Mouse (Mus musculus): ENCODE data around the gene Nrn1. TPM values are rescaled to one million over a fixed set of nuclear protein-coding genes. Genes with fewer than 3 reads are reported as not detected.

The Nrn1 gene
- polyA plus RNA-seq, 1 experiment from 2014 or later, result 0.31 TPM

DNA sequence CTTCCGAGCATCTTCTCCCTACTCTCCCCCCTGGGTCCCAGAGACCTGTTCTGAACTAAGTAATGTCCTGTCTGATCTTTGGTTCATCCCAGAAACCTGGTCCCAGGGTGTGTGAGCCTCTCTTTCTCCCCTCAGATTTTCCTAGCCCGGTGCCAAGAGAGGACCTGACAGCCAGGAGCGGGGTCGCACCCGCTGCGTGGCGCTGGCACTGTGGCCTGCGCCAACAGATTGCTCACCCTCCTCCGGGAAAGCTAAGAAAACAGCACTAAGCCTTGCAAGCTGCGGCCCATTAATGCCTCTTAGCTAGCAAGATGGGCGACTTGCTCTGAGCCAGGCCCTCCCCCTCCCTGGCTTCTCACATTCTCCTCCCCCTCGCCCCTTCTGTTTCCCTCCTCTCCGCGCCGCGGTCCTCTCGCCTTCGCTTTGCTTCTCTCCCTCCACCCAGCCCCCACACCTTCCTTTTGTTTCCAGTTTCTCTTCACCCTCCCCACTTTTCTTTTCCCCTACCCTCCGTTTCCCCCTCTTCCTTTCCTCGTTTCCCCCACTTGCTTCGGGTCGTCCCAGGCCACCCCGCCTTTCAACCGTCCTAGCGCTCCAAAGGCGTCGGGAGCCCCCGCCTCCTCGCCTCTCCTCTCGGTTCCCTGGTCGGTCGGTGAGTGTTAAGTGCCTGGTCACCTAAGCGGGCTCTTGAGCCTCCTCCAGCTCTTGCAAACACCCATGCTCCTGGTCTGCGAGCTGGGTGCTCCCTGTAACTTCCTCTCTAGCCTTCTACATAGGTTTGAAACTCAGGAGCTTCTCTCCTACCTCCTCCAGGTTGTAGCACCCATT, 7.8 kb downstream of the Nrn1 start:
- DNase-seq (ENCODE audit: low spot score) (peak; percentile 62), ATAC-seq (peak; percentile 55; the same call in 1 of the 2 replicates)
- Histone ChIP-seq H3K4me2 (replicated peaks; ENCODE audit: low read depth, low read length) (peak overlapping the region; percentile 41), H3K36me3 (ENCODE audit: insufficient read depth, low read length) (no peaks in the 10 kb centered on the region), H3K4me3 (ENCODE audit: low read depth, low read length) (peak overlapping the region; percentile 34), H3K27me3 (replicated peaks; ENCODE audit: insufficient read depth, low read length) (peaks cover 85% of the 10 kb centered on the region), H3K4me1 (ENCODE audit: insufficient read depth, low read depth, low read length) (peaks cover 13% of the 10 kb centered on the region; the same call in 1 of the 2 replicates), H3K9ac (replicated peaks; ENCODE audit: low read depth) (no peak overlapping the region), H3K9me3 (ENCODE audit: low read length) (no peaks in the 10 kb centered on the region), H3K27ac (ENCODE audit: low read length) (no peak overlapping the region)
- TF ChIP-seq CTCF (IDR thresholded peaks at IDR 0.05) (no peak), EP300 (IDR thresholded peaks at IDR 0.05) (no peak)
- whole genome bisulfite sequencing, result 1% methylated on average over 34 of the region's 34 CpGs

DNA sequence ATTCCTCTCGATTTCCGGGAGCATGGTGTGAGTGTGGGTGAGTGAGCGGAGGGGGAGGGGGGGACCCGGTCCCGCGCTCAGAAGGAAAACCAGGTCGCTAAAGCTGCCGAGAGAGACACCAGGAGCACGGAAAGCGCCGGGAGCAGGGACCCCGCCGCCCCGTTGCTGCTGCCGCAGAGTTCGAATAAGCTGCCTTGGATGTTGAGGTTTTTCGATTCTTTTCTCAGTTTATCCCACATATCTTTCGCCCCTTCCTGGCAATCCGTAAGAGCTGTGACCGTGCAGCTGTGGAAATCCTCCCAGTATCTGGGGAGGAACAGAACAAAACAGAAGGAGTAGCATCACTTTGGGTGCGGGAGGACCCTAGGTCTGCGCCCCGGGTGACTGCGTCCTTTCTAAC, 8.4 kb downstream of the Nrn1 start:
- Histone ChIP-seq H3K4me3 (ENCODE audit: low read depth, low read length) (peak overlapping the region; percentile 34; the same call in 1 of the 2 replicates), H3K9ac (replicated peaks; ENCODE audit: low read depth) (no peak overlapping the region), H3K27ac (ENCODE audit: low read length) (no peak overlapping the region), H3K27me3 (replicated peaks; ENCODE audit: insufficient read depth, low read length) (peaks cover 86% of the 10 kb centered on the region), H3K4me1 (ENCODE audit: insufficient read depth, low read depth, low read length) (0 out of 2 replicates have a peak, but pooled peaks cover 7% of the 10 kb centered on the region), H3K36me3 (ENCODE audit: insufficient read depth, low read length) (no peaks in the 10 kb centered on the region), H3K4me2 (replicated peaks; ENCODE audit: low read depth, low read length) (peak overlapping the region; percentile 41), H3K9me3 (ENCODE audit: low read length) (no peaks in the 10 kb centered on the region)
- WGBS, result under 1% methylated on average over 24 of the region's 24 CpGs
- ATAC-seq (no peak), DNase-seq (ENCODE audit: low spot score) (no peak)
- no peak for TF ChIP-seq CTCF (IDR thresholded peaks at IDR 0.05)
- no peak for TF ChIP-seq EP300 (IDR thresholded peaks at IDR 0.05)

GRCm38 (mm10) chr13:36725881-36726280, 9.1 kb downstream of the Nrn1 start:
- DNase-seq (ENCODE audit: low spot score) (no peak), ATAC-seq (no peak)
- Histone ChIP-seq H3K36me3 (ENCODE audit: insufficient read depth, low read length) (no peaks in the 10 kb centered on the region), H3K9ac (replicated peaks; ENCODE audit: low read depth) (no peak overlapping the region), H3K27me3 (replicated peaks; ENCODE audit: insufficient read depth, low read length) (peaks cover 86% of the 10 kb centered on the region), H3K9me3 (ENCODE audit: low read length) (no peaks in the 10 kb centered on the region), H3K4me2 (replicated peaks; ENCODE audit: low read depth, low read length) (no peak overlapping the region), H3K4me1 (ENCODE audit: insufficient read depth, low read depth, low read length) (0 out of 2 replicates have a peak, but pooled peaks cover 6% of the 10 kb centered on the region), H3K27ac (ENCODE audit: low read length) (no peak overlapping the region), H3K4me3 (ENCODE audit: low read depth, low read length) (no peak overlapping the region)
- TF ChIP-seq EP300 (IDR thresholded peaks at IDR 0.05) (no peak), CTCF (IDR thresholded peaks at IDR 0.05) (no peak)
- WGBS, result 4% methylated on average over 8 of the region's 8 CpGs

DNA sequence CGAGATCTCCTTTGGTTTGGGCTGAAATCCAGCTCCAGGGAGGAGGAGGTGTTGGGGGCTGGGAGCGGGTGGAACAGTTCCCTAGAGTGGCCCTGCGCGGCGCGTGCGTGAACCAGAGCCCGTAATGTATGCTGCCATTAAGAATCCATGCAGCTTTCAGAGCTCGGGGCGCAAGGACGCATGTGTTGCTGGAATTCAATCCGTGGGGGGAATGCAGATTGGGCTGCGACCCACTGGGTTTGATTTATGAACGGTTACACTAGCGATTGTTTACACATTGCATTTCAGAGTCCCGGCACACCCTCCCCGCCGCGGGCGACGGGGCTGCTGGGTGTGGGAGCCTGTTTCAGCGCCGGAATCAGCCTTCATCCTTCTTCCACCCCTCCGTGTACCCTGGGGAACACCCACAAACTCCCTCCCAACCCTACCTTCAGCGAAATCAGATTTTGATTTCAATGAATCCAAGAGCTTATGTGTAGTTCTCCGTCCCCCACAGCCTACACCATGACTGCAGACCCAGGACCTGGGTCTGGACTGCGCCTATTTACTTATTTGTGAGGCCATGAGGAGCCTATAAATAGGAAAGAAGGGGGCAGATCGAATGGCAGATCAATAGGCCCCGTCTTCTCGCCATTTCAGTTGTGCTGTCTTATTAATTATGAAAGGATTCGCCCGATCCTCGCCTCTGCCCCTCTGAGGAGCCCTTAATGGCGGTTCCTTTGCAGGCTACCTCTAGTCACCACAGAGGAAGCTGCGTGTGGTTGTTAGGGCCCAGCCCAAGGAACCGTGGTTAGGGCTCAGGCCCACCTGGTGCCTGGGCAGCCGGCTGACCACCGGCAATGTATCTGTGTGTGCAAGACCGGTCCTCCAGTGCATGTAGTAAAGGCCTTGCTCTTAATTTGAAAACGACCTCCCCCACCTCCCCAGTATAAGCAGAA, 10.1 kb downstream of the Nrn1 start:
- DNase-seq (ENCODE audit: low spot score) (peak; percentile 11), ATAC-seq (no peak)
- Histone ChIP-seq H3K4me3 (ENCODE audit: low read depth, low read length) (no peak overlapping the region; the same call in 1 of the 2 replicates), H3K27me3 (replicated peaks; ENCODE audit: insufficient read depth, low read length) (peaks cover 77% of the 10 kb centered on the region), H3K9ac (replicated peaks; ENCODE audit: low read depth) (no peak overlapping the region), H3K9me3 (ENCODE audit: low read length) (no peaks in the 10 kb centered on the region), H3K4me2 (replicated peaks; ENCODE audit: low read depth, low read length) (peak overlapping the region; percentile 32), H3K36me3 (ENCODE audit: insufficient read depth, low read length) (no peaks in the 10 kb centered on the region), H3K4me1 (ENCODE audit: insufficient read depth, low read depth, low read length) (0 out of 2 replicates have a peak, but pooled peaks cover 6% of the 10 kb centered on the region), H3K27ac (ENCODE audit: low read length) (no peak overlapping the region)
- 3% methylated on average over 40 of the region's 40 CpGs for WGBS
- no peak for TF ChIP-seq EP300 (IDR thresholded peaks at IDR 0.05)
- no peak for TF ChIP-seq CTCF (IDR thresholded peaks at IDR 0.05)

DNA sequence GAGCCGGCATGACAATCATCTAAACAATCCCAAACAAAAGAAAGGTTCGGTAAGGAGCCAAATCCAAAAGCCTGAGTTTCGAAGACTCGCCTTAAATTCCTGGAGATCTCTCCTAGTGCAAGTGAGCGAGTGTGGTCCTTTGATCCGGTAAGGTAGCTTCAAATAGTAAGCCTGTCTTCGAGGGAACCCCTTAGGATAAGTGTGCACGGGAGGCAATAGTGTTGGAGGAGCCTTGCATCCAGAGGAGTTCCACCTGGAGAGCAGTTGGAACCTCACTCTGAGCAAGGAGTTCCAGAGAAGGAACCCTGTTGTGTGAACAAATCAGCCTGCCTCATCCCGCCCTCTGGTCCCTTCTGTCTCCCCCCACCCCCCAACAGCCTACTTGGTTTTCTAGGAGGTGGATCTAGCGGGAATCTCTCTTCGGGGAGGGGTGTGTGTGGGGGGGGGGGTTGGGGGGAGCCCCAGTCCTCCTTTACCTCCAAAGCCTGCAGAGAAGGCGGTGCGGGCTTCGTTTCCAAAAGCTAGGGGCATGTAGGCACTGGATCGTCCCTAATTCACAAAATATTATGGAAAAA, 11.1 kb downstream of the Nrn1 start:
- Histone ChIP-seq H3K36me3 (ENCODE audit: insufficient read depth, low read length) (no peaks in the 10 kb centered on the region), H3K27ac (ENCODE audit: low read length) (no peak overlapping the region), H3K4me1 (ENCODE audit: insufficient read depth, low read depth, low read length) (0 out of 2 replicates have a peak, but pooled peaks cover 6% of the 10 kb centered on the region), H3K27me3 (replicated peaks; ENCODE audit: insufficient read depth, low read length) (peaks cover 73% of the 10 kb centered on the region), H3K9ac (replicated peaks; ENCODE audit: low read depth) (no peak overlapping the region), H3K4me3 (ENCODE audit: low read depth, low read length) (no peak overlapping the region), H3K9me3 (ENCODE audit: low read length) (no peaks in the 10 kb centered on the region), H3K4me2 (replicated peaks; ENCODE audit: low read depth, low read length) (no peak overlapping the region)
- DNase-seq (ENCODE audit: low spot score) (no peak), ATAC-seq (no peak)
- TF ChIP-seq CTCF (IDR thresholded peaks at IDR 0.05) (no peak), EP300 (IDR thresholded peaks at IDR 0.05) (no peak)
- 3% methylated on average over 13 of the region's 15 CpGs for WGBS

All from lung, postnatal 0 days (tissue).